Mouse (Mus musculus) urinary bladder, postnatal 25 days (tissue): Measurements from ENCODE around the gene Ccdc191.

Source experiments
- DNase-seq: peaks from one replicate; pipeline ENCODE4 v3.0.0; 2022; ENCODE audit warnings: low spot score

The Ccdc191 gene

DNA sequence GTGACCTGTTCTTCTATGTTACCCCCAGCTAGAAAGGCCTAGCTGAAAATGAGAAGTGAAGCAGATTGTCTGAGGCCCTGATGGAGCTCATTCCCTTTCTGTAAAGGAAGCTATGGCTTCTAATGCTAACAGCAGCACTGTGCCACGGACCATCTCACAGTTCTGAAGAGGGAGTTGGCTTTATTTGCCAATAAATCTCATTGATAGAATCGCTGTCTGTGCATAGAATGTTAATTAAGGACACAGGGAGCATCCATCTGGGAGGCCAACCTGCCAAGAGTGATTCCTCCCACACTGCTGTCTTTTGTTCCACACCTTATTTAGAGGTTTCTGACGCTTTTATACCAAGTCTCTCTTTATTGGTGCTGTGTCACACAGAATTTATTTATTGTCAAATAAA is 41.9 kb downstream of the Ccdc191 start:
- no peak for DNase-seq

DNA sequence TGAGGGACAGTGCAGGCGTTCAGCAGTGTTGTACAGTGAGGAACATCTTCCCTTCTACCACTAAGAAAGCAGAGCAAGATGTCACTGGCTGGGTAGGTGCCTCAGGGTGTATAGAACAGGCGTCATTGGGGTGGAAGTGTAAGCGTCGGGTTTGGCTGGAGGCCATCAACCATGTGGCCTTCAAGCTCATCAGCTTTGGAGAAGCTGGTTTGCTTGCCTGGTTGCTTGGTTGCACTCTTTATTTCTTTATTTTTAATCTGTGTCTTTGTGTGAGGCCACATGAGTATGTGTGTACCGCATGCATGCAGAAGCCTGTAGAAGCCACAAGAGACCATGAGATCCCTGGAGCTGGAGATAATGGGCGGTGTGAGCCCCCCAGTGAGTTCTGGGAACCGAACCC is 42.7 kb downstream of the Ccdc191 start:
- no peak for DNase-seq

DNA sequence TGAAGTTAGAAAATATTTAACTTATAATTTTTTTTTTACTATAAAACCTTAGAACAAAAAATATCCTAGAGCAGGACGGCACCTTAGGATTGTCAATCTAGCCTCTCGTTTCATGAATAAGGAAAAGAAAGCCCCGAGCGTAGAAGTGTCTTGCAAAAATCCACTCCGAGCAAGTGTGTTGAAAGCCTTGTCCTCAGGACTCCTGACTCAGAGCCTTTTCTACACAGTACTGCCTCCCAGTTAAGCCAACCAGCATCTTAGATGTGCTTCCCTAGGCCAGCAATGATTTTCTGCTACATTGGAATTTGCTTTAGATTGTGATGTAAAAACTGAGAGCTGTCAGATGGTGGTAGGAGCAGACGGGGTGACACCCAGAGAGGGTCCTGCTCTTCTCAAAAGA is 43.4 kb downstream of the Ccdc191 start:
- no peak for DNase-seq

DNA sequence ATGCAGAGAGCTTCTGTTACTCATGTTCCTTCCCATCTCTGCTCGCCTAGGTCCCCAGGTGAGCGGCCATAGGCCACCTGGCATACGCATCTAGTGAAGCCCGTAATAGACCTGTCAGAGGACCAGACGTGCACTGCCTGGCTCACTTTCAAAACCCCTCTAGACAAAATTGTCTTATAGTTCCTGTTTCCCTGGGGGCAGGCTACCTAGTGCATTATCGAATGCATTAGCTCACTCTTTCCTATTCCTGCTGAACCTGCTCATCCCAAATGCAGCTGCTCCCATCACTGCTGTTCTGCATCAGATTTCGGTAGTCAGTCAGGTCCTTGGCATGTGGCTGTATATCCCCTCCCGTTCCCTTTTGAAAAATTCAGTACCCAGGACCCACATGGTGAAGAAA is 45.3 kb downstream of the Ccdc191 start:
- no peak for DNase-seq

DNA sequence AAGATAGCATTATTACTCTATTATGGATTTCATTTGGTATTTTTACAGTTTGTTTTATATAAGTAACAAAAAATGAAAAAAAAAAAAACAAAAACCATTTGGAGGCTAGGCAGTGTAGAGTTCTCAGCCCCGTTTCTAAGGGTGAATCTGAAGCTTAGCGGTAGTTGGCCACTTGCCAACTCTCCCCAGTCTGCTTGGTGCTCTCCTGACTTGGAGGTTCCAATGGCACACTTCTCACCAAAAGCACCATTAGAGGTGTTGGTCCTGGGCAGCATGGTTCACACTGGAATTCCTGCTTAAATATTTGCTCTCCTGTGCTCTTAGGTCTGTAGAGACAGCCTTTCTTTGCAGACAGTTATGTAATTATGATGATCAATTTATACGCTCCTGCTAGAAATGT is 45.8 kb downstream of the Ccdc191 start:
- DNase-seq: no peak

DNA sequence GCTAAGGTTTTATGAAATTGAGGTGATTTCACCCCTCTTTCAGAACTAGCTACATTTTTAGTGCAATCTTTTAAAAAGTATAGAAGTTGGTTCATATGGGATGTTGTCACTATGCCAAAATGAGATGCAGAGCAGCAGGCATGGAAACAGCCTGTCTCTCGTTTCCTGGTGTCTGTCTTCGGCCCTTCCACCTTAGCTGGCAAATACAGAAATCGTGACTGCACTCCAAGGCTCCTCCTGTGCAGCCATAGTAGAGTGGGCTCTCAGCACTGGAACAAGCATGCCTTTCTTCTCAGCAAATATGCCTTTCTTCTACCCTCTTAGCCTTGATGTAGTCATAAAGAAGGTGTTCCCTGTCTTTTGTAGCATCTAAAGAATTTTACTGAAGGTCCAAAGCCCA is 46.3 kb downstream of the Ccdc191 start:
- DNase-seq: no peak

DNA sequence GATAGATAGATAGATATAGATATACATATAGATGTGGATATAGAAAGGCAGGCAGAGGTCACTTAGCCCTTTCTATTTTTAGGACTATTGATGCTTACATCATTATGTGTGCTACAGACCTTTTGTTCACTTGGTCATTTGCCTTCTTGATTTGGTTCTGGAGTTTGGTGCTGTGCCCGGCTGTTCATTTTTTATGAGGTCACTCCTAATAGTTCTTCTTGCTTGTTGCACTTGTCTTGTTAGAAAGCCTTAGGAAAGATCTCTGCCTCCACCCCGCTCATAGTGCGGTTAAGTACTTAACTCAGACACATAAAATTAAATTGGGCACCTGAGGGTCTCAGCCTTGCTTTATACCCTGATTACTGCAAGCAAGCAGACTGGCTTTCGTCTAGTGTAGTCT is 51.2 kb downstream of the Ccdc191 start:
- DNase-seq: no peak

DNA sequence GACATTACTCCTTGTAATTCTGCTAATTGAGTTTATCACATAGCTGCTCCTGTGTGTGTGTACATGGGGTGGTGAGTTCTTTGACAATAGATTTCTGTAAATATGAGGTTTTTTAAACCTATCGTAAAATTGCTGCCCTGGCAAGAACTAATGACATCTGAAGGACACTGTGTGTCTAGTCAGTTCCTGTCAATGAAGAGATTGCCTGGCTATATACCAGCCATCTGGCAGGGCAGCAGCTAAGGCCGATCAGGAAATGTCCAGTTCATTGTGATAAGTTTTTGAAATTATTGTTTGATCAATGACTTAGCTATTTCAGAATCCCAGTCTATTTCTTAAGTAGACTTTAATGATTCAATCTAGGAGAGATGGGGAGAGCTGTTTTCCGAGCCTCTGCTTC is 55.8 kb downstream of the Ccdc191 start:
- no peak for DNase-seq

DNA sequence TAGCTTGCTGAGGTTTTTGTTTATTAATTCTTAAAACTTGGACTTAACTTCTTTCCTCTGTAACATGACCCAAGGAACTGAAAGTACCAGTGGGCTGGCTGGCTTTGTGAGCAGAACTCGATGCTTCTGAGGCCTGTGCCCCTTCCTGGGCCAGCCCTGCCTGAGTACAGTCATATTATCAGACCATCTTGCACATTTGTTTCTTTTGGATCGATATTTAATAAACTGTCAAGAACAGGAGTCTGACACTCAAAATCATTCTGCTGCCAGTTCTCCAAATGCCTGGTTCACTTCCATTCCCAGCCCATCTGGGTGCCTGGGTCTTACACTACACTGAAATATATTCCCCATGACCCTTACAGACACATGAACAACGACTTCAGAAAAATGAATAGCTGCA is 56.3 kb downstream of the Ccdc191 start:
- DNase-seq: no peak

DNA sequence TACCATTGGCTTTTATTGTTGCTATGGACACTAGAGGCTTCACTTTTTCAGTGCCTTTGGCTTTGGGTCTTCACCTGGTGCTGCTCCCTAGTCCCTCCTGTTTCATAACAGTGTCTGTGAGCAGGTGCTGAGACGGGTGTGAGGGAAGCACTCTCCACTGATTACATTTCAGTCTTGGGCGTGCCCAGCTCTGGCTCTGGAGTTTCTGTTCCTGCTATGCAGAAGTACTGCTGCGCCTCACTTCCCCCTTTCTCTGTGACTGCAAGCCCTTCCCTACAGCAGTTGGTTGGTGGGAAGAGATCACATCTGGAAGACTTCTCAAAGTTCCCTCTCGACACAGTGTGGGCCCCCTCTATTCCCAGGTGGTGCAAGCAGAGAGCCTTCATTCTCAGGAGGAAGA is 62.0 kb downstream of the Ccdc191 start:
- DNase-seq: no peak

DNA sequence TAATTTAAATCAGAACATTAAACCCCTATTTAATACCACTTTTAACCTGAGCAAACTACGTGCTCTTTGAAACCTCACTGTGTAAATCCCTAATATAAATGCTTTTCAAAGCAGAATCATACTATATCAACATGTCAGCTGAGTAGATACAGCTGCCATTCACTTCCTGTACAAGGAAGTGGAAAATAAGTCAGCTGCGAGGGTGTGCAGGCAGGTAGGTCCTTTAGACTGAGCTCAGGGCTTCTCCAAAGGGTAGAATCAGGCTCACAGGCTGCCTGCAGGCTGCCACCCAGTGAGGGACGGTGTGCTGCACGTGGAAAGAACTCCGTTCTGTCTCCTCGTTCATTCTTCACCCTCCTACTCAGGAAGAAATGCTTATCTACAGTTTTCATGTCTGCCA is 65.3 kb downstream of the Ccdc191 start:
- DNase-seq: no peak

DNA sequence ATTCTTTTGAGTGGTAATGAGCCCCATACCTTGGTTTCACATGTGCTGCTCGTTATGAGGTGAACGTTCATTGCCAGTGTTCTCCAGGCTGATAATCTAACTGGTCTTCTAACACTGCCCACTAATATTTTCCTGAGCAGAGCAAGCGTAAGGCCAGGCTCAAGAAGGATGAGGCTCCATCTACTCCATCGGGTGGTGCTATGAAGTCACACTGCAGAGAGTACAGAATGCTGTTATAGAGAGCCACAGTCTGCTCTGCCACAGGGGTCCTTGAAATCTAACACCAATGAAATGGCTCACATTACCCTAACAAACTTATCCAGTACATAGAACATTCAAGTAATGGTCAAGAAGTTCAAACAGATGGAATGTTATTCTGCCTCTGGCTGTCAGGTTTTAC is 68.4 kb downstream of the Ccdc191 start:
- DNase-seq: no peak

DNA sequence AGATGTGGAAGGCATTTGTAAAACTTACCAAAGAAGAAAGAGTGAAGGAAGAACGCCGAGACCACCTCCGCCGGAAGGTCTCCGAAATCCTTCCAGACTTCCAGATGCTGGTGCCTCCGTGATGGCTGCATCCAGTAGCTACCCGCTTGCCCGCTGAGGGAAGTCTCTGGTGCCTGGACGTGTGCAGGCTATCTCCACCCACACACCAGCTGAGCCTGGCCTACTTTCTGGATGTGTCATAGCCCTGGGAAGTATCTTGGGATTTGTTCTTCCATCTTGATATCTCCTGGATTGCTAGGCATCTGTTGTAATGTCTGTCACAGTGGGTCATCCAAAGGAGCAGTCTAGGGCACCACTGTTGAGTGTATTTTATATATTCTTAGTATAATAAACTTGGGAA is 73.7 kb downstream of the Ccdc191 start:
- no peak for DNase-seq

DNA sequence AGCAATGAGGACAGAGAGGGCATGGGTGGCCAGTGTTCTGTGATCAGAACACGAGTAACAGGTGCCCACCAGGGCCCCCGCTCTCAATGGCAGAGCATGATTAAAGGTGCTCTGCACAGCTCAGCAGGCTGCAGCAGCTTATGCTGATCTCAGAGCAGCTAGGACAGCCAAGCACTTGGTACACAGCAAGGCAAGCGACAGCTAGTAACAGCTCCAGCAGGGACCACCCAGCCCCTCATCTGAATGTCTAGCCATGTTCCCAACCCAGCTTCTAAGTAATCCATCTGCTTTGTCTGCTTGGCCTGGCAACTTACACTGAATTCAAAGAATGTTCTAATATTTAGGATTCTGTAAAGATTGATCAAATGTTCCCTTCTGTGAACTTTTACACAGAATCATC is 74.2 kb downstream of the Ccdc191 start:
- no peak for DNase-seq

DNA sequence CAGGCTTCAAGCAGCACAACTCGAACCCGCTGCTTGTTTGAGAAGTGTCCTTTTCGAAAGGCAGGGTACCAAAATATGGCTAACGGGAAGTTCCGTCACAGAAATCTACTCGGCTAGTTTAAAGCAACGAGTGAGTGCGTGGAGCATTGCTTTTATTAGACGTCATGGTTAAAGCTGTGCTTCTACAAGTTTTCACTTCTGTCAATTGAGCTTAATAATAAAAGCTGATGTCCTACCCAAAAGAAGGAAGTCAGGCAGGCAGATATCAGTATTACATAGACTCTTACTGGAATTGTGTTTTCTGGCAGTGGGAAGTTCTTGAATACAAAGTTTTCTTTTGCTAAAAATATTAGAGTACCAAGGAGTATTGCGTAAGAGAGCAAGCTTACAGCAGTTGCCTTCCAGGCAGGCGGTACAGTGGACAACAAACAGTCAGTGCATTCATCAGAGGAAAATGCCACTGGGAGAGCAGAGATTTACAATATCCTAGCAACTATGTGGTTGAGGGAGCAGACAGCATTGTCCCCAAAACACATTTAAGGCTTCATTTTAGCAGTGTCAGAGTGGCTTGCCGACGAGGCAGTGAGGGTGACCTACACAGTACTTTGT is 76.3 kb downstream of the Ccdc191 start:
- DNase-seq: no peak

DNA sequence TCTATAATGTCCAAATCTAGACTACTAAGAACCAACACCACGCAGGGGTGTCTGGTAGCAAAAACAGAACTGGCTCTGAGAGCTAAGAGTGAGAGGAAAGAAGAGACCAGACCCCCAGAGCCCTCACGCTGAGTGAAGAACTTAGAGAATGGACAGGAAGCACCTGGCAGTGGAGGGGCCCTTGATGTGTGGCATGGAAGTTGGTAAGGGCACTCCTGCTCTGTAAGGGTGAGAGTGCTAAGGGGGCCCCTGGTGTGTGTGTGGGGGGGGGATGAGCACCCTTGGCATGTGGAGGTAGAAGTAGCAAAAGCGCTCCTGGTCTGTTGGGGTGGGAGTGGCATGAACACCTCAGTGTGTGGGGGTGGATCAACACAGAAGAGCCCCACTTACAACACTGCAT is 80.8 kb downstream of the Ccdc191 start:
- DNase-seq: no peak

DNA sequence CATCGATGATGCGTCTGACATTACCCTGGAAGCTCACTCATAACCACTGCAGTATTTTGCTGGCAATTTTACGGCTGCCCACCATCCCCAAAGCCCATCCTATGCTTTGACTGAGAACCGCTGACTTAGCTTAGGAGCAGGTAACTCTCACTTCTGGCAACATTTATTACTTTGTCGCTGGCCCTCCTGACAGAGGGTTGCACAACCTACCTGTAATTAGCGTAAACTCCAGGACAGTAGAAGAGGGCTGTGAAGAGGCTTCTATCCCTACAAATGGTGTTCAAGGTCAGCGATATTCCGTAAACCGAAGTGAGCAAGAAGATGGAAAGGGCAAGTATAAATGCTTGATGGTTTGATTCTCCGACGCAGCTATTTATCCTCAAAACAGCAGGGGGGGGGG is 81.6 kb downstream of the Ccdc191 start:
- no peak for DNase-seq

DNA sequence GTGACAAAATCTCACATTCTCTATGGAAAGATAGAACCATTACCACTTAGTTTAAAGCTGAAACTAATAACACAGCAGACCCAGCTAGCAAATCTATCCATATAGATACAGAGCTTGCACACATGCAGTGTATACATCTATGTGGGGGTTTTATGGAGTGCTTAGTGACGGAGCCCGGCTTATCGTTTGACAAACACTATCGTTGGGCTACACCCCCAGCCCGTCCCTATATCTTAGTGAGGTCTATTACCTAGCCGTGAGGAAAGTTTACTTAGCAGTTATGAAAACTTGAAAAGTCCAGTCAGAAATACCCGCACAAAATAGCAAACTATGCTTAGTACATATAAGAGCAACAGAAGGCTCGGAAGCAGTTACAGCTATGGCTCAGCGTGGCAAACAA is 82.1 kb downstream of the Ccdc191 start:
- no peak for DNase-seq

DNA sequence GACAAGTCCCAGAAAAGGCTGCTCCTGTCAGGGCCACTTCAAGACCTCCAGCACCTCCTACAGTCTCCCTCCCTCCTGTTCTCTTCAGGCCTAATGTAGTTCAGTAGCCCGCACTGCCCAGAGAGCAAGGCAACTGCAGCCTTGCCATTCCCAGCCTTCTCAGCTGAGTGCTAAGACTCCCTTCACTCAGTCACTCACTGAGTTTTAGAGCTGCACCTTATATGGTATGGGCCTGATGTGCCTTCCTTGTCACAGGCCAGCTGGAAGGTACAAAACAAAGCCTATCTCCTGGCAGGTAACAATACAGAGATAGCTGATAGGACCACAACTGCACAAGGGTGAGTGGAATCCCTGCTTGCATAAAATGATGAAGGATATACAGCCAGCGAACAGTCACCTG is 82.8 kb downstream of the Ccdc191 start:
- no peak for DNase-seq

DNA sequence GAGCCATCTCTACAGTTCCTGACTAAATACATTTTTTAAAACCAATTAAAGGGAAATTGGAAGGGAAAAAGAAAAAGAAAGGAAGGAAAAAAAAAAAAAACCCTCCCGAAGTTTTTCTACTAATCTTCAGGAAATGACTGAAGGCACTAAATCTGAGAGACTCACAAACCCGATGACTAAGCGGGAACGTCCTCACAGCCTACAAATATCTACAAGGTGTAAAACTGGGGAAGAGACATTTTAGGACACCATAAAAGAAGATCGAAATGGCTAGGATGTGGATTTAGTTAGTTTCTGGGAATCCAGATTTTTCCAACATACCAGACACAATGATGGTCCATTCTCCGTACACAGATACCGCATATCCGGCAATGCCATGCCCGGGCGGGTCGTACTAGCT is 83.5 kb downstream of the Ccdc191 start:
- no peak for DNase-seq

DNA sequence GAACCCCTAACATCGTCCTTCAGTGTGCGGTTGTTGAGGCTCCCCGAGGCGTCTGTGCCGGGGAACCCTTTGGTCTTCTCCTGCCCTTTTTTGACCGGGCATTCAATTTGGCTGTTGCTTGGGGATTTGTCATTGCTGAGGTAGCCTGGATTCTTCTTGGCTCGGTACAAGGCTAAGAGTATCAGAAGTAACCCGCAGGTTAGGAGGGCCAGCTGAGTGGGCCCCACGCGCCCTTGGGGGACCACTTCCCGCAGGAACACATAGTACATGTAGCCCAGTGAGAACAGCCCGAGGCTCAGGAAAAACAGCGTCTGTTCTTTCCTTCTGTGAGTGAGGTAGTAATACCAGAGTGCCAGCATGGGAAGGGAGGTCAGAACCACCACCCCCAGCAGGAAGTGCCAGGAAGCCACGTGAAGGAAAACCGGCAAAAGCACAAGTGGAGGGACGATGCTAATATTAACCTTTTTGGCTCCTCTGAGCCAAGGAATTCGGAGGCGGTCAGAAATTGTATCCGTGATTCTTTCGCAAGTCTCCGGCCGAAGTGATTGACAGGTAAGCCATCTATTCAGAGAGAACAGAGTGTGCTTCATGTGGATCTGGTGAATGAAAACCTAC is 84.1 kb downstream of the Ccdc191 start:
- DNase-seq: no peak

DNA sequence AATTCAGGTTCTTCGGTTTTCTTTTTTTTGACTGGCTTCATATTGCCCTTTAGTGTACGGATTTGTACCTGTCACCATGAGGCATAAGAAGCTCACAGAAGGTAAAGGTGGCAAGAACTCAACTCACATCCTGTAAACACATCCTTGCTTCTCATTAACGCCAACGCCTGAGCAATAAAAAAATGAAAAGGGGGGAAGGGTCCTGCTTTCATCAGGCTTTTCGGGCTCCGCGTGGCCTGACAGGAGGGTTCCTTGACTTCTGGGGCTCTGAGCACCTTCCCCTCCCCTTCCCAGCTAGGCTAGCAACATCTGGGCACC is 89.4 kb downstream of the Ccdc191 start:
- DNase-seq: no peak

DNA sequence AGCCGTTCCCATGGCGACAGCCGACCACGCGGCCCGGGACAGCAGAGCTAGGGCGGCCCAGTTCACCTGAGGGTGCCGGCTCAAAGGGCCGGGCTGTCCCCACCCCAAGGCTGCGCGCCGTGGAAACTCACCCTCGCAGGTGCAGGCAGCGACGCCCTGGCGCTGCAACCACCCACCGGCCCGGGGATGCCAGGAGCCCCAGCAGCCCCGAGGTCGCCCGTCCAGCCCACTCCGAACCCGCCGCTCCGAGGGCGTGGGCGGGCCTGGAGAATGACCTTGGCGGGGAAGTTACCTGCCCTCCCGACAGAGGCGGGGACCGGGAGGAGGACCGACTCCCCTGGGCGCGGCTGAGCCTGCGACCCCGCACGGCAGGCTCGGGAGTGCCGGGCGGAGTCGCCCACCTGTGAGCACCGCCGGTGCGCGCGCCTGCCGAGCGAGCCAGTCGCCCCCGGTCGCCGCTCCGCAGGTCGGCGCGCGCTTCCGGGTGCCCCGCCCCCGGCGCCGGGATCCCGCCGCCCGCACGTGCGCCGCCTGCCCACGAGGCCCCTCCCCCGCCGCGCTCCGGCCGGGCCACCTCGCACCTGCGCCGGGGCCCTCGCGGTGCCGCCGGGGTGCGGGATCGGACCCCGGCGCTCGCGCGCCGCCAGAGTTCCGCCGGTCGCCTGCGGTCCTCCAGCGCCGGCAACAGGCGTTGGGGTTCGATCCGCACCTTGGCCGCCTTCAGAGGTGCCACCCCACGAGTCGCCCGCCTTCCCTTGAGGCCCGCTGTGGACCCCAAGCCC is 89.9 kb downstream of the Ccdc191 start, which contains the start of gene Zdhhc23:
Gene Zdhhc23 (minus strand): TSS at position 464 of the 782 bp plus-strand sequence.
- DNase-seq: peak; percentile 39

DNA sequence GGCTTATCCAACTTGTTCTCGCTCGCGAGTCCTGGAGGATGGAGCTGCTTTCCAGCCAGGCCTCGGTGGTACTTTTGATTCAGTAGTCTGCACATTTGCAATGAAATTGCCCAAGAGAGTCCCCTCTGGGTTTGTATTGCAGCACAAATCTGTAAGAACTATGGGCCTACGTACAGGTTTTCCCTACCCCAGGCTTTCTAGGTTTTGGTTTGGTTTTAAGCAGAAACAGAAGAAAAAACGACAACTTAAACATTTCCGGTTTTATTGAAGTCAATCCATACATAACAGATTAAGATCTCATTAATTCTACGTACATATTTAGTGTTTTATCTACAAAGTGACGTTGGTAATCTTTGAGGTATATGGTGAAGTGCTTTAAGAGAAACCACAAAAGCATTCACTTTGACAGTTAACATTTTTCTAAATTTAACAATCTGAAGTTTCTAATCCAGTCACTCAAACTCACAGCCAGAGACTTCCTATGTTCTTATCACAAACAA is 90.6 kb downstream of the Ccdc191 start:
- peak; percentile 24 for DNase-seq
